Mouse (Mus musculus) cerebellum, postnatal 10 days (tissue): ENCODE measurements at regions not wholly inside any gene's neighbourhood (a gene's known extent, or its start where the extent isn't known, plus 50 kb on each side); places are given as distances from the start of the nearest gene placed in this dataset.

ENCODE experiments used
- DNase-seq, 2 experiments: peaks; one replicate each; pipeline ENCODE4 v3.0.0; 2021; ENCODE audit warnings: mixed read lengths in 2 of 2

DNA sequence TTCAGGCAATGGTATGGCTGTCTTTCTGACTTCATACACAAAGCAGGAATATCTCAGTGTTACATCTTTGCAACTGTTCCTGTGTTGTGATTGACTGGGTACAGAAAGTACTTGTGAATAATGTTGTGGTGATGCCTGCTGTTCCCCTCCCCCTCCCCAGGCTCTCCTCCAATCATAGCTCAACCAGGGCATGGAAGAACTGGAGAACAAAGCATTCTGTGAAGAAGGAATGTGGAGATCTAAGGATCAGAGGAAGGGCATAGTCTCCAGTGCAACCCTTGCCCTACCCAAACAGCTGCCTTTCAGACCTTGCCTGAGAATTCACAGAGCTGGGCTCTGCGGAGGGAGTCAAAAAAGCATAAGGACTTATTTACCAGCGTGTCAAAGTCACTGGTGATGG, 326.9 kb downstream of the Ice1 start:
- DNase-seq, result no peak

DNA sequence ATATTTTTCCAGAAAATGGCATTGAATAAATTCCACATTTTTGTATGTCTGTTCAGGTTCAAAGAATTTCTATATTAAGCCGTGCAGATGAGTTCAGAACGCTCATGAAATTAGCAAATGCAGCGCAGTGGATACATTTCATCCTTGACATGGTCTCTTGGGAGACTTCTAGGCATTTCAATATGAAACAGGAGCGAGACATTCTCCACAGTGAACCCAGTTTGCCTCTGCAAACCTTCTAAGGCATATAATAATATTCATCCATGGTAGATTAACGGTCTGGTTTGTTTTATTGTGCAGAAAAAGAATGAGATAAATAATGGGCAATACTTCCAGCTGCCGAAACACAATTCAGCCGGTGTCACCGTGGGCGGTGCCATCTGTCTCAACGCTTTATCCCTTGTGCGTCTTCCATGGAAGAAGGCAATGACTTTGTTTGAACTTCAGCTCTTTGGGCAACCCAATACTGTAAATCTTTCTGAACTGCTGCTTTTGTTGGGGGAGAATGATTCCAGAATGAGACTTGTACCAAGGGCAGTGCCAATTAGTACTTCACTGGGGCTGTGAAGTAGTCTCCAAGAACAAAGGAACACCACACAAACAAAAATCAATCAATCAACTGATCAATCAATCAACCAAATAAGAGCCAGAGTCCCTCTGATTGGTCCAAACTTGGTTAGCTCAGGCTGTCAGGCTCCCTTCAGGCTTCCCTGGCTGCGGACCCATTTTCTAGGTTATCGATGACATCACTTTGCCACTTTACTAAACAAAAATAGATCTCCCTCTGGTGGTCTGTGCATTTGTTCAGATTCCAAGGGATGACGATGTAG, 326.0 kb downstream of the Ice1 start:
- DNase-seq, result peak; percentile 28 to 29

DNA sequence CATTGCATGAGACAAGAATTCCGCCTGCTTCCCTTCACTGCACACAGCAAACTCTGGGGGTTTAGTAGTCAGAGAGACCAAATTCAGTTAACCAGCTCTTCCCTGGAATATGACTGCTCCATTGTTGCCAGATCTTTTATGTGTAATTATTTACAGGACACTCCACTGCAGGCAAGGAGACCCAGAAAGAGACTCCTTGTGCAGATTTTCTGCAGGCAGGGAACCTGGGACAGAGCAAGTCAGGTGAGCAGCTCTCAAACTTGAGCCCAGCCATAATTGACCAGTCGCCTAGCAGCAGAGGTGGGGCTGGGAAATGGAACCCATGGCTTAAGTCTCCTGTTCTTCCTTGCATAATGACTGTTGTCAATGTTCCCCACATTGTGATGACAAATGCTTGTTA, 324.2 kb downstream of the Ice1 start:
- DNase-seq, result no peak

DNA sequence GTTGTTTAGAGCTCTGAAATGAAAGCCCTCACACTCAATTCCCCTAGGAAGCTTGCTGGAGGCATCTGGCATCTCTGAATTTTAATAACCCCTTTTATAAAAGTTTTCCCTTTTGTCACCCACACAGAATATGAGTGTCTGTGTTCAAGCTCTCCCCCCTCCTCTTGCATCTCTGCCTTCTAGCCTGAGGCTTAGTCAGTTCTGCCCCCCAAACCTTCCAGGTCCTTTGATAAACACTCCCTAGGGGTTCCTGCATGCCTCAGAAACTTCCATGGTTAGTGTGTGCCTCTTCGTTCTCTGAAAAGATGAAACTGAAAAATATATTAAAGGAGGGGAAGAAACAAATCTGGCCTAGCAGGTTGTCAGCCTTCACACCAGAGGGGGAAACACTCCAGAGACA, 313.9 kb downstream of the Ice1 start:
- no peak for DNase-seq

DNA sequence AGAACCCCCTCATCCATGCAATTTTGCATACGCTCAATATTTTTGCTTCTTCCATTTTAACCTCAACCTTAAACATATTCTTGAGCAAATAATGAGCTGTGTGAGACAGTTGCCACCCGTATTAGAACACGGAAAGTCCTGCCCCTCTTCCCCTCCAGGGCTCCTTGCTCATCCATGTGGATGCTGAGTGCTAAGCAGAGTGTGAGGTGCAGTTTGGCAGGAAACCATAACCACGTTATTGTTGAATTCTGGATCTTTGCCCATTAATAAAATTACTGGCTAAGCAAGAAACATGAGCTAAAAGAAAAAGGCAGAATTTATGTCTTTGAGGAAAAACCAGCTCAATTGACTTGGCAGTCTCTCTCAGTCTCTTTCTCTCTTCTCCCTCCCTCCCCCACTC, 301.4 kb downstream of the Ice1 start:
- DNase-seq, result peak; percentile 21 to 29

DNA sequence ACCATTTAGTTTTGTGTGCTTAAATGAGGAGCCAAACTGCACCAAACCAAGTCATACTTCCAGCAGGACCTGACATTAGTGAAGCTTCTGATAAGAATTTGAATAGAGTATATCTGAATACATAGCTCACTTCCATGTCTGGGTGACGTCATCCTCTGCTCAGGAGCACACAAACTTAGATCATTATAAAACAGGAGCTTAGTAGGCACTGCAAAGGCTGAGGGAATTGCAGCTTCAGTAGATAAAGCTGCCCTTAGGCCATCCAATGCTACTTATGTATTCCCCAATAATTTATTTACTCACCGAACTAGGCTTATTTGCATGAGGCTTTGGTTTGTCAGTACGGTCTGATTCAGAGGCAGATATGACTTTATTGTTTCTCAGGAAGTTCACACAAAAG, 297.0 kb downstream of the Ice1 start:
- DNase-seq, result no peak

DNA sequence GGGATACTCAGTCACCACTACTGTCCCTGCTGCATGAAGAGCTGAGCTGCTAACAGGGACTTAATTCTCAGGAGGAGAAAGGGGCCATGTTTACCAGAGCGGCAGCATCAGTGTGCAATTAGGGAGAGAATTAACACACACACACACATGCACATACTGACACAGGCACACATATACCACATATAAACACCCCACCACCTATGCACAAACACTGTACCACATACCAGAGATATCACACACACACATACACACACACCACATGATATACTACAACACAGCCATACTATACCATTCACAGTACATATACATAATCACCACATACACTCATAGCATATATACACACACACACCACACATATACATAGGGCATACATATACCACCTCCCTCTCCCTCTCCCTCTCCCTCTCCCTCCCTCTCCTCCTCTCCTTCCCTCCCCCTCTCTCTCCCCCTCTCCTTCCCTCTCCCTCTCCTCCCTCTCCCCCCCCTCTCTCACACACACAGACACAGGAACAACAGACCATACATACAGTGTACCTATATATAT, 294.2 kb downstream of the Ice1 start:
- DNase-seq, result no peak

DNA sequence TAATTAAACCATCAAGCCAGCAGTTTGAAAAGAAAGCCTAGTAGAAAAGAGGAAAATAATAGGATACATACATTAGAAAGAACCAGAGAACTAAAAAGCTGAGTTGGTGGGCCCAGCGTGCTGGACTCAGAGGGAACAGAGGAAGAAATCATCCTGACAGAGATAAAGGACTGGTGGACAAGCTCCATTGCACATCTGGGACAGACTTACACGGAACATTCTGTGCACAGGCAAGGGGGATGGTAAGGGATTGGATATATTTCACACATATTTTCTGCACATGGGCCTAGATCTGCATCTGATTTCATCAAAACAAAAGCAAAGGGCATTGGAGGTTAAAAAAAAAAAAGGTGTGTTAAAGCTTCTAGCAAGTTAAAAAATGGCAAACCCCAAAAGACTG, 293.5 kb downstream of the Ice1 start:
- no peak for DNase-seq

DNA sequence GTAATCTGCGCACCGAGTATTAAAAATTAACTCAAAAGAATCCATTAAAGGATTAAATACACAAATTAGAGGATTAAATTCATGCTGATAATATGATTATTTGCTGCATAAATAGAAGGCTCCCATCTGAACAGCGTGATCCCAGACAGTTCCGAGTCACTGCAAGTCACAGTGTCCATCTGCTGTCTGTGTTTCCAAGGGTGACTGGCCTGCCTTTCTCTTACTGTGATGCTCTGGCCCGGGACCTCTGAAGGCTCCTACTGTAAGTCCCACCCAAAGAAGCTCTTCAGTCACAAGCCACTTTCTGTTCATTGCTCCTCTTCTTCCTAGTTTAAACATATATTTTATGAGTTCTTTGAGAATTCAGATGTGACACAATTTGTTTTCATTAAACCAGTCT, 293.1 kb downstream of the Ice1 start:
- DNase-seq, result peak; percentile 16 to 17

DNA sequence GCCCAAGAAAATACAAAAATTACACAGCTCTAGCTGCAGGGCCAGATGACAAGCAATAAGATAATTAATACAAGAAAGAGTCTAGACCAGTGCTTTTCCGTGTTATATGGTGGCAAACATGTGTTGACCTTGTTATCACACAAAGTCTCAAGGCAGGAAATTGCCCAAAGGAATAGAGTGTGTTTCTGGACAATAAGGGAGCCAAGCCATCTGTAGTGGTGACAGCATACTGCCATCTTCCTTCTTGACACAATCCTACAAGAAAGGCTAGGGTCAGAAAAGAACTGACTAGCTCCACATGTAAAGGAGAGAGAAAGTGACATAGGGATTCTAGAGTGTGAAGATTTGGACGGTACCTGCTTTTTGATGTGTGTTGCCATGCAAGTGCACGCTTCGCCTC, 289.0 kb downstream of the Ice1 start:
- no peak for DNase-seq

DNA sequence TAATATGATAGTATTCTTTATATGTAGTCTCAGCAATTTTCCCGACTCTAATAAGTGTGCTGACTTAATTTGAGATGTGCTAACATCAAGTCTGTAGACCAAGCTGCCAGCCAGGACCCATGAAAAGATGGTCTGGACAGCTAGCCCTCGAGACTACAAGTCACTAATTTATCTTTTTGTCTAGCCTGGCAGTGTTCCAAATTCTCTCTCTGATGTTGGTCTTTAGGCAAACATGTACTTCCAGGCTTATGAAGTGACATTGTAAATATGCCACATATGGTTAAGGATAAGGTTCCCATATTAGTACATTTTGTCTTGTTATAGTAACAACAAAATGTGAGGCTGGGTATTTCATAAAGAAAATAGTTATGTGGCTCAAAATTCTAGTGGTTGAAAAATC, 288.5 kb downstream of the Ice1 start:
- no peak for DNase-seq

DNA sequence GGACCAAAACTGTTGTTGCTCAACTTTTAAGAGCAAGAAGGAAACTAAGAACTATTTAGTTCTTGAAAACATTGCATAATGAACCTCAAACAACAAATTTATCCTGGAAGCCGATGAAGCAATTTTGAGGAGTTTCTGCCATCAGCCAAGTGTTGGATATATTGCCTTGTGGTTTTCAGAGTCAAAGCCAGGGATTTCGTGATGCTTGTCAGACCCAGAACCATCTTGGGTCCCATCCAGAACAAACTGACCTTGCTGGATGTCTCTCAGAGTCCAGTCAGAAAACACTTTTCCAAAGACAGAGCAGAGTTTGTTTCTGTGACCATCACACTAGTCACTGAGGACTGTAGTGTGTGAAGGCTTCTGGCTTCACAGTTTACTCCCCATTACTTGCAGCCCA, 267.8 kb downstream of the Ice1 start:
- peak in 1 of 2 experiments; percentile 8 for DNase-seq

DNA sequence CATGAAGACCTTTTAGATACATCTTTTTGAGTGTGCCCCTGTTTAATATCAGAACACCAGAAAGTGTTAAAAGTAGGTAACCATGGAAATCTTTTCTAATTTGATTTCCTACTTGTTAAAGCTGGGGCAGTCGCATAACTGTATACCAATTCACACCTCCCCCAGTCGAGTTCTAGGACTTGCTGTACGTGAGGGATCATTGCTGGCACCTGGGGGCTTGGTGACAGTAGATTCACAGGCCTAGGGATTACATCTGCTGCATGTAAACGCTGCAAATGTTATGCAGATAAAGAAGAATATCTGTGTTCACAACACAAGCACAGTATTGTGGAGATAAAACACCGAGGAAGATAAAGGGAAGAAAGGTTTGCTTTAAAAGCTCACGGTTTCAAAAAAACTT, 256.7 kb downstream of the Ice1 start:
- DNase-seq, result no peak

DNA sequence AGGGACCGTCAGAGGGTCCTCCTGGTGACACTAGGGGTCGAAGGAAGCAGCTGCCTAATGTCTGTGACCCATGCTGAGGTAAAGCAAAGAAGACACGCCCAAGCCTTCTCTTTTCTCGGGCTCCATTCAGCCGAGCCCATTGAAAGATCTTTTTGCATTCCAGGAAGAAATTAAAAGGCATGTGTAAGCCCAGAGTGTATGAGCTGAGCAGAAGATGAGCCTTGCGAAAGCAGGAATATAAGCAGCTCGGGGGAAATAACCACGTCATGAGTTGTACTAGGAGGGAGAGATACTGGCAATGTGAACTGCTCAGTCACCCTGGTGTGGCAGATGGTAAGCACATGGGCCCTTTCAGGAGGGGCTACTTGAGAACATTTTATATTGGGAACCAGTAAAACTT, 252.1 kb downstream of the Ice1 start:
- no peak for DNase-seq

DNA sequence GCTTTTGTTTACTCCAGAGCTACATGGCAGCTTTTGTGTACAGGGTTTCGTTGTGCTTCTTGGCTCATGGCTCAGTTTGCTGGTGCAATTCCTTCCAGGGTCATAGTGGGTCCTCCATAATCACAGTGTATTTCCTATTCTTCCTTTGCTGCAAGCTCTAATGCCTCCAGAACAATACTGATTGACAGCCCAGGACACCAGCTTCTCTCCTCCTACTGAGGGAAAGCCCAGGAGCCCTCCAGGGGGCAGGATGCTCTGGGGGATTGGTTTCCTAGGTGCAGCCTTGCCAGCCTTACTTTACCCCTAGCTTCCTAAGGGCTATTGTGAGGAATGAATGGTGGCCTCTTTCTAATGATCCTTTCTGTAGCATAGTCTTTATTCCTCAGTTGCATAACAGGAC, 224.6 kb downstream of the Ice1 start:
- DNase-seq, result no peak

DNA sequence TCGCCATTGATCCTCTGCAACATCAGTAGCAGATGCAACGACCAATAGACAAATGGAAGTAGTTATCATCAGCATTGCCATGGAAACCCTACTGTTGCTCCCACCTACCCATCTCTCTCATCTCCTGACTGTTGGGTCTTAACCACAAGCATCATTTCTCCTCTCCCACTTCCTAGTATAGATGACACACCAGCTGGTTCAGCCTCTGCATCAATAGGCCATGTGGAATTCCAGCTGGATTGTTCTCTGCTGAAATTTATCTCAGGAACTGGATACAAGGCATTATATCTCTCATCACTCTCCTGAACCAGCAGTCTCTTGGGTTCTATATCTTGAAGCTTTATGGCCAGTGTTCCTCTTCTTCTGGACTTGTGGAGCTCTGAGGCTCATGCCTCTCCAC, 219.3 kb downstream of the Ice1 start:
- DNase-seq, result no peak

DNA sequence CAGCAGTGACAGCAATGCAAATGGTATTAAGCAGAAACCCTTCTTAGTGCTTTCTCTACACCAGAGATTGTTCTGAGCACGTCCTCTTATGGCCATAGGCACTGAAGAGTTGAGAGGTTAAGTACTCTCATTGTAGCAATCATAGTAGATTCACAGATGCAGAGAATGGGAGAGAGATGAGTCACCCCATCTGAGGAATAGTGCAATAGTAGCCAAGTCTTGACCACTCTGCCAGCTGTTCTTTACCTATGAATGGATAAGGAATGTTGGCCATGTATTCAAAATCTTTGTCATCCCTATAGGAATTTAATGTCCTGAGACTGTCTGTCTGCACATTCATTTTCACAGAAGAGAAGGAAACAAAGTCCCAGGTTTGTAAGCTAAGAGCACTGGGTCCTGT, 198.0 kb downstream of the Ice1 start:
- no peak for DNase-seq

DNA sequence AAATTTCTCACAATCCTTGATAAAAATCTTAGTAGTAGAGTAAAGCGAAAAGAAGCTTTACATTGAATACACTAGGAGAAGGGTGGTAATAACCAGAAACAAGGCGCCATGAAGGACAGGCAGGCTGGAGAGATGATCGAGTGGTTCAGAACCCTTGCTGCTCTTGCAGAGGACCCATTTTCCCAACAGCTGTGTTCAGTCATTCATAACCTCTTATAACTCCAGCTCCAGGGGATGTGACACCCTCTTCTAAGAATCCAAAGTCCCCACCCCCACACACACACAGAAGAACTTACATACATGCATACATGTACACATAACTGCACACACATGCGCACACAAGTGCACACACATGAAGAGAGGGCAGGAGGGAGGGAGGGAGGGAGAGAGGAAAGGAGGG, 190.5 kb downstream of the Ice1 start:
- DNase-seq, result no peak

DNA sequence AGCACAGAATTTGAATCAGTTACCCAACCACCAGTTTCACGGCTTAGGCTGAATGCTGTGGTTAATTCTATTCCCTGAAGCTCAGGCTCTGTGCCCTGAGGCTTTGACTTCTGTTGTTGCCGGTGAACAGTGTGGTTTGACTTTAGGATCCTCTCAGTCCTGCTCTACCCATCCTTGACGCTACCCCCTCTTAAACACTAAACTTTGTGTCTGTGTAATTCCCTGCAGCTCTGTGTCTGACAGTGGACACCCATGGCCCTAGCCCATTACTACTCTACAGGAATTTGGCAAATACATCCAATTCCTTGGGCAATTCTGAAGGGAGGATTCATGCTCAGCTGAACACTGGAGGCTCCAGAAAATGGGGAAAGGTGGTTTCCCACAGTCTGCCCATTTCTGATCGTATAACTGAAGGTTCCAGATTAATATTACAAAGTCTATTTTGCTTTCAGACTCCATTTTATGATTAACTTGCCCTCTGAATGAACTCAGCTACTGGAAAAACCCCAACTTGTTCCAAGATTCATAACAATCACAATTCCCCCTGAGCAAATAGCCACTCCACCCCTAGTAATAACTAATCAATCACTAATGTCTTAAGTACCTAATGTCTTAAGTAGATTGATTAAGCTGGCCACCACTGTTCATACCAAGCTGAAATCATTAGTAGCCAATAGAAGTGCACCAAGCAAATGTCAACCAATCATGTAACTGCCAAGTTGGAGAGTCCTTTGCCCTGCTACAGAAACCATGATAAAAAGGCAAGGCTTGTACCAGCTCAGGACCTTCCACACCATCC, 182.6 kb downstream of the Ice1 start:
- no peak for DNase-seq

DNA sequence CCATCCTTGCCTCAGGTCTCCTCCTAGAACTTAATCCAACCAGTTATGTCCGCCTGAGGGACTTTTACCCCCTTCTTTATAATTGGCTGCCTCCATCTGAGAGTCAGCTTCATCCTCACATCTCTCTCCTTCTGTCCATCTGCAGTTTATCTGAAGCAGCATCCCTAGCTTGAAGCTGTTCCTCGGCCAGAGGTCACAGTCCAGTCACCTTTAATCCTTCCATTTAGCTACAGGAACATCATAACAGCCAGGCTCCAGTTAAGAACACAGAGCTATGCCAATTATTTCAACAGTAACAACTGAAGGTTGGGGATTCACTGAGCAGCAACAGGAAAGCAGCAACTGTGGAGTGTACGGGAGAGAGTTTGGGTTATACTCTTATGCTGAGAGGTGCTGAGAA, 179.0 kb downstream of the Ice1 start:
- no peak for DNase-seq

DNA sequence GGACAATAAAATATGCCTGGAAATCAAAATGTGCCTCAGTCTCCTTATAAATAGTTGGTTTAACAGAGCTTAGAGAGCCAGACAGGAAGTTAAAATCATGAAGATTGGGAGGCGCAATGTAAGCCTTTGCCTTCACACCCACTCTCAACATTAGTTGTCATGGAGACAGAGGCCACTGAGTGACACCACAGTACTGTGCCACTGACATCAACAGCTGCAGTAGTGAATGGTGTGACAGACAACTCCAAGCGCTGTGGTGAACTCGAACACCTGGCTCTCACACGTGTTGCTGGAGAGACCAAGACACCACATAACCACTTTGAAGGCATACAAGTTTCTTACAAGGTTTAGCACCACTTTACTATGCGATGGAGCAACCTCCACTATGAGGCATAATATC, 172.4 kb downstream of the Ice1 start:
- DNase-seq, result no peak

DNA sequence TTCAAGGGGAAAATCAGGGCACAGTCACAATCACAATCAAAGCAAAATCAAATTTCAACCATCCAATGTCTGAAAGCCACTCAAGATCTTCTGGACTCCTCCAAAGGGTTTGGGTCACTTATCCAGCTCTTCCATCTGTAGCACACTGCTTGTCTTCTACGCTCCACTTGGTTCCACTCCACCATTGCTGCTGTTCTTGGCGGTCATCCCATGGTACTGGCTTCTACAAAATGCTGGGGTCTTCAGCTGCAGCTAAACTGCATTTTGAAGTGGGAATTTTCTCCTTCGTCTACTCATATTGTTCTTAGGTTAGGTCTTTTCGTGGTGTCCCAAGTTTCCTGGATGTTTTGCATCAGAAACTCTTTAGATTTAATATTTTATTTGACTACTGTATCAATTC, 162.7 kb downstream of the Ice1 start:
- DNase-seq, result peak; percentile 68 to 75

DNA sequence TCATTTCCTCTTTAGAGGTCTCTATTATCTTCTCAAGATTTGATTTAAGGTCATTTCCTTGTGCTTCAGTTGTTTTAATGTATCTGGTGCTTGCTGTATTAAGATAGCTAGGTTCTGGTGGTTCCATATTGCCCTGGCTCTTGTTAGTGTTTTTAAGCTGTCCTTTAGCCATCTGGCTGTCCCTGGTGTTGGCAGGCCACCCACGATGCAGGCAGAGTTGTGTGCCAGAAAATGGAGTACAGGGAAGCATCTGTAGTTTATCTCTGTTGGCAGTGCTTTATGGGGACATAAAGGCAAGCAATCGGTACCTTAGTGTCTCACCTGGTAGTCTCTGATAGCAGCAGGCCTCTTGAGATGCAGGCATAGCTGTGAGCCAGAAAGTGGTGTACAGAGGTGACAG, 162.1 kb downstream of the Ice1 start:
- peak; percentile 76 to 86 for DNase-seq

DNA sequence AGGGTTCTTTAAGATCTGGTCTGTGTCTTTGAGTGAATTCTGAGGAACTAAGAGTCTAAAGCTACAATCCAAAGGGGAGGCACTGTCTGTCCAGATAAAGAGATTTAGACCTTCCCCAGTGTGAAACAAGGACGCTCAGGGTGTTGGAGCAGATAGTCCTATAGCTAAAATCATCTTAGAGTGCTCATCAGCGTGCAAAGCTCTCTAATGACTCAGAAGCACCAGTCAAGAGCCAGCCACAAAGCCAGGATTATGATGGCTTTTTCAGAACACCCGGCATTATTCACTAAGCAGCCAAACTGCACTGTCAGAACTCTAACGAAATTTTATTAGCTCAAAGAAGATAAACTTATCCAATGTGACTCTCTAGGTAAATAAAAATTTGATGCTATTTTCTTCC, 138.1 kb downstream of the Ice1 start:
- peak; percentile 19 to 28 for DNase-seq
